Mouse (Mus musculus) megakaryocyte, adult 5-6 weeks (primary cell): Measurements from ENCODE around the gene Magi1. TPM values are rescaled to one million over a fixed set of nuclear protein-coding genes. Genes with fewer than 3 reads are reported as not detected.

Experiments used
- ATAC-seq: 2 replicates; pipeline ENCODE4 v1.8.0; 2016; ENCODE audit warnings: mild to moderate bottlenecking, inconsistent platforms; ENCODE audit not compliant: poor library complexity, severe bottlenecking
- total RNA-seq, 2 experiments: library from RNA; stranded (forward) in 1 of 2; stranded (reverse) in 1 of 2; fragments of 153-499, 151-499 nt in 1 of 2; fragments of 221-1000, 200-1000 nt in 1 of 2; gene quantifications; 2 replicates each; pipeline versions ENCODE4 v1.2.3 to v1.2.4; 2015 to 2017

Magi1 gene
- total RNA-seq, 2 experiments from 2014 or later = 0.09 TPM; not detected in 1

GRCm38 (mm10) chr6:94205926-94206325 is 77.8 kb downstream of the Magi1 start:
- ATAC-seq = no peak

- ATAC-seq = no peak
These were observed 80.0 kb downstream of the Magi1 start for GRCm38 (mm10) chr6:94203642-94204145.

- ATAC-seq = no peak
These were observed 81.8 kb downstream of the Magi1 start for GRCm38 (mm10) chr6:94201940-94202339.

- ATAC-seq = no peak
These were observed 82.8 kb downstream of the Magi1 start for GRCm38 (mm10) chr6:94200910-94201309.

GRCm38 (mm10) chr6:94199696-94200095 is 84.0 kb downstream of the Magi1 start:
- no peak for ATAC-seq

GRCm38 (mm10) chr6:94197831-94198230 is 85.9 kb downstream of the Magi1 start:
- ATAC-seq = no peak

GRCm38 (mm10) chr6:94195303-94195911 is 88.3 kb downstream of the Magi1 start:
- no peak for ATAC-seq

- no peak for ATAC-seq
These were observed 92.9 kb downstream of the Magi1 start for GRCm38 (mm10) chr6:94190830-94191229.

GRCm38 (mm10) chr6:94189379-94189778 is 94.3 kb downstream of the Magi1 start:
- no peak for ATAC-seq

- no peak; the same call in 1 of the 2 replicates for ATAC-seq
These were observed 96.9 kb downstream of the Magi1 start for GRCm38 (mm10) chr6:94186628-94187319.

- ATAC-seq = no peak
These were observed 99.4 kb downstream of the Magi1 start for GRCm38 (mm10) chr6:94184268-94184667.

- ATAC-seq = no peak
These were observed 100.3 kb downstream of the Magi1 start for GRCm38 (mm10) chr6:94183354-94183851.

GRCm38 (mm10) chr6:94181673-94182255 is 102.0 kb downstream of the Magi1 start:
- no peak for ATAC-seq

- no peak for ATAC-seq
These were observed 103.2 kb downstream of the Magi1 start for GRCm38 (mm10) chr6:94180331-94181150.

- no peak for ATAC-seq
These were observed 106.2 kb downstream of the Magi1 start for GRCm38 (mm10) chr6:94177559-94177958.

- ATAC-seq = no peak
These were observed 107.0 kb downstream of the Magi1 start for GRCm38 (mm10) chr6:94176705-94177104.

GRCm38 (mm10) chr6:94171250-94171649 is 112.5 kb downstream of the Magi1 start:
- no peak for ATAC-seq

- ATAC-seq = no peak
These were observed 114.0 kb downstream of the Magi1 start for GRCm38 (mm10) chr6:94169581-94170194.

- no peak for ATAC-seq
These were observed 117.8 kb downstream of the Magi1 start for GRCm38 (mm10) chr6:94165951-94166350.

- no peak for ATAC-seq
These were observed 118.8 kb downstream of the Magi1 start for GRCm38 (mm10) chr6:94164753-94165536.
